Mouse (Mus musculus) olfactory bulb, adult 2 months (tissue): ENCODE results near the gene Oxnad1.

ENCODE experiments used
- CTCF ChIP-seq: fragments of 200-500 bp; IDR thresholded peaks from 2 replicates; pipeline ENCODE4 v1.5.1; 2012; ENCODE audit warnings: low read depth, mild to moderate bottlenecking, low read length, moderate library complexity; ENCODE audit not compliant: insufficient read depth
- POLR2A ChIP-seq: fragments of 200-500 bp; IDR thresholded peaks from 2 replicates; pipeline ENCODE4 v1.6.1; 2012; ENCODE audit warnings: mild to moderate bottlenecking, low read depth, low read length, moderate library complexity; ENCODE audit not compliant: insufficient read depth

GRCm38 (mm10) chr14:32042108-32042507 lies 43.1 kb upstream of the Oxnad1 start:
- TF ChIP-seq CTCF (no peak), POLR2A (no peak)
